Mouse (Mus musculus) heart, postnatal 36 days (tissue): ENCODE data around the gene Irgc1. TPM values are rescaled to one million over a fixed set of nuclear protein-coding genes. Genes with fewer than 3 reads are reported as not detected.

Experiments
- DNase-seq, 2 experiments: peaks; one replicate each; pipeline ENCODE4 v3.0.0; 2021 to 2022
- intact Hi-C: fragments of 180-260 bp; cut with DNase I; formaldehyde crosslinking; loops from one replicate; pipeline ENCODE4 v1.15.1; 2025
- total RNA-seq, 2 experiments: library from RNA; stranded (reverse); gene quantifications; 2 replicates each; pipeline ENCODE4 v1.2.3; 2021

Gene Irgc1
- total RNA-seq, 2 experiments from 2014 or later, result not detected

DNA sequence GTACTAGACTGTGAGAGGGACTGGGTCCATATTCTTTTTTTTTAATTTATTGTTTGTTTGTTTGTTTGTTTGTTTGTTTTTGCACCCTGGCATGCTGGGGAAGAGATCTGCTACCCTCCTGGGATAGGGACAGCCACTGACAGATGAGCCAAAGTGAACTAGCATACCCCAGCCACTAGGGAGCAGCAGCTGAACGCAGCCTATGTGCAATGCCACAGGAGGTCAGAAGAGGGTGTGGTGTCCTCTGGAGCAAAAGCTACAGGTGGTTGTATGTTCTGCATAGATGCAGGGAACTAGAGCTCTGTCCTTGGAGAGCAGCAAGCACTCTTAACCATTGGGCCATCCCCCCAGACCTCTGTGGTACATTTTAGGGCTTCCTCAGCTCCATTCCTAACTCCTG, 10.3 kb downstream of the Irgc1 start:
- intact Hi-C loops, result loop anchor here (2.0 to 5.0 kb wide), 2 partner anchors 31 to 66 kb away; partner anchors contain the start of gene Zfp428
- DNase-seq, result peak; percentile 61 to 65

GRCm38 (mm10) chr7:24439891-24440290, 12.2 kb downstream of the Irgc1 start:
- intact Hi-C loops, result loop anchor here (2.0 to 5.0 kb wide), 2 partner anchors 33 to 67 kb away; partner anchors contain the start of gene Zfp428
- DNase-seq, result no peak

GRCm38 (mm10) chr7:24439191-24439590, 12.9 kb downstream of the Irgc1 start:
- intact Hi-C loops, result no loop called here
- DNase-seq, result no peak

DNA sequence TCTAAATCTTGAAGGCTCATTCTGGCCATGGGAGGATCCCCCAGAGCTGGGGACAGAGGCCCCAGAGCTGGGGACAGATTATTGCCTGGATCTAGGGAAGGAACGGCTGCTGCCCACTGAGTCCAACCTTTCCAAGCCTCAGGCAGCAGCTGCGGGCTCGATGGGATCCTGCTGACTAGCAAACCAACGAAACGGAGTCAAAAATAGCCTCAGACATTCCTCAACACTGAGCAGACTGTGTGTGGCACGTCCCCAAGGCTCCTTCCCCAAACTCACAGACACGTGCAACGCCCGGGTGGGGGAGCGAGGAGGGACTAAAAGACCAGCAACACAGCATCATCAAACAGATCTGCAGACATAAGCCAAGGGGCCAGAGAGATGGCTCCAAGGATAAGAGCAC, 14.1 kb downstream of the Irgc1 start:
- DNase-seq, result no peak
- intact Hi-C loops, result no loop called here

- no peak for DNase-seq
- intact Hi-C loops, result no loop called here
Measured at GRCm38 (mm10) chr7:24435305-24435704, 16.8 kb downstream of the Irgc1 start.

DNA sequence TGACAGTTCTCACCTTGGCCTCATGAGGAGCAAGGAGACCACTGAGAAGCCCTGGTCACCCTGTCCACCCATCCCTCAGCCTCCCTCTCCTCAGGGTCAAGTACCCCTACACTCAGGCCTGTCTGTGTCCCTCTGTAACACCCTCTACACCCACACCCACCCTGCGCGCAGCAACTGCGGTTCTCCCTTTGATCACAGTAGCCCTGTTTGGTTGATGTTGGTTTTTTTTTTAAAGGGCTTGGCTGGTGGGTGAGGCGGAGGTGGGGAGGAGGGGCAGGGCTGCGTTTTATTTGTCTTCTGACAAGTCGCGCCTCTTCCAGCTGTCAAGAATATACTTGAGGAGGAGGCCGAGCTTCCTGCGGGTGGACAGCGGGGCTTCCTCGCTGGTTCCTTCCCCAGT, 20.4 kb downstream of the Irgc1 start:
- intact Hi-C loops, result no loop called here
- no peak for DNase-seq

DNA sequence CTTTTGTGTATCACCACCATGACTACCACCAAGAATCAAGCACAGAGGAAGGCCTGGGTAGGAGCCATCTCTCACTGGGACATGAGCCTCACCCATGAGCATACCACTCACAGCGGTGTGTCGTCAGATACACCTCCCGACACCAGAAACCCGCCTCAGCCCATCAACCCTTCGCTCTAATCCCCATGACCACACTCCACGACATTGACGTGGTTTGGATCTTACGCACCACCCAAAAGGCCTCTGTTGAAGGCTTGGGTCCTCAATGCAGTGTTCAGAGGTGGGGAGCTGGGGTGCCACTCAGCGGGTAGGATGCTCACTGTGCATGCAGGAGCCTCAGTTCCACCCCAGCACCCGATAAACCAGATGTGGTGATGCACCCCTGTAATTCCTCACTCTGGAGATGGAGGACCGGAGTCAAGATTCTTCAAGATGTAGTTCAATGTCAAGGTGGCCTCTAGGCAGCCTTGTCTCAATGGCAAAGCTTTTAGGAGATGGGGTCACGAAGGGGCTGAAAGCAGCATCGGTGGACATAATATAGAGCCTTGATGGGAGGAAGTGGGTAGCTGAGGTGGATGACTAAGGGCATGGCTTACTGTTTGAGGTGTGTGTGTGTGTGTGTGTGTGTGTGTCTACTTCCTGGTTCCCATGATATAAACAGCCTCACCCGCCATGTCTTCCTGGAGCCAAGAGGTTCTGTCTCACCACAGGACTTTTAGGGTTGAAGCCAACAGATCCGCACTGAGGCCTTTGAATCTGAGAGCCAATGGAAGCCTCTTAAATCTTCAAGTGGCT, 21.3 kb downstream of the Irgc1 start:
- DNase-seq, result no peak
- intact Hi-C loops, result no loop called here

DNA sequence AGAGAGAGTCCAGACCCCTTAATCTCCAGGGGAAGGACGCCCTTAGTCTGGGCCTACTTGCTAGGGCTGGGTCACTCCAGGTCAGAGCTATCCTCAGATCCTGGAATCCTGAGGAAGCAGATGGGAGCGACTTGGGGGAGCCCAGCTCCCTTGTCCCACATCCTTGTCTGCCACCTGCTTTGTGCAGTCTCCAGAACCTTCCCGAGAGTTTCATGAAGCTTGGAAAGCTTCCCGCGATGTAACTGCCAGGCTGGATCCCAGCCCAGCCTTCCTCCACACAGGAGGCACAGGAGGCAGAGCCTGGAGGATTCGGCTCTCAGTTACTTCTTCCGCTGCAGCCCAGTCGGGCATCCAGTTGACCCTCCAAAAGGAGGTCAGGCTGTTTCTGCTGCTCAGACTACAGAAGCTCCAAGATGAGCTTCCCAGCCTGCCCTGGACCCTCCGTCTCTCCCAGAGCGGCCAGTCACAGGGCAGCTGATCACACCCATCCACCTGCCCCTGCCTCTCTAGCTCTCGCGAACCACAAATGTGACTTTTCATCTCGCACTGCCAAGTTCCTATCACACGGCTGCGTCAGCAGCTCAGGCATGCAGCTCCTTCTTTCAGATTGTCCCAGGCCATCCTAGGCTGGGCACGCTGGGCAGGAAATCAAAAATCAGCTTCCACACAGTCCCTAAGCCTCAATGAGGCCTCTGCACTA, 22.5 kb downstream of the Irgc1 start:
- intact Hi-C loops, result no loop called here
- DNase-seq, result peak; percentile 32 to 41

- no peak for DNase-seq
- intact Hi-C loops, result no loop called here
Measured at GRCm38 (mm10) chr7:24428725-24429124, 23.4 kb downstream of the Irgc1 start.

GRCm38 (mm10) chr7:24427168-24427567, 24.9 kb downstream of the Irgc1 start:
- no peak for DNase-seq
- intact Hi-C loops, result no loop called here

DNA sequence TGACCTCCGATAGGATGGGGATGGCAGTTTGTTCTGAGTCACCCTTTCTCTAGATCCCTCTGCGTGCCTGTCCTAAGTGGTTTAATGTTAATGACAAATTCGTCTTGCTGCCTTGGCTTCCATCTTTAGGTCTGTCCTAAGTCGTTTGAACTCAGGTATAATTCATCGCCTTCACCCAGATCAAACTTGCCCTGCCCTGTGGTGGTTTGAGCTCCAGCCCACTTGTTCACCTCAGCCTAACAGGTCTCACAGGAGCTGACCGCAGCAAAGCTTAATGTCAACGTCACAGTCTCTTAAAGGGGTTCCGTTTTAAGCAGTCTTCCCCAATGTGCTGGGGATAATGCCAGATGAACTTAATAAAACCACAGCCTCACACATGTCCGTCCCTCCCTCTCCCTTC, 26.2 kb downstream of the Irgc1 start:
- DNase-seq, result no peak
- intact Hi-C loops, result no loop called here

DNA sequence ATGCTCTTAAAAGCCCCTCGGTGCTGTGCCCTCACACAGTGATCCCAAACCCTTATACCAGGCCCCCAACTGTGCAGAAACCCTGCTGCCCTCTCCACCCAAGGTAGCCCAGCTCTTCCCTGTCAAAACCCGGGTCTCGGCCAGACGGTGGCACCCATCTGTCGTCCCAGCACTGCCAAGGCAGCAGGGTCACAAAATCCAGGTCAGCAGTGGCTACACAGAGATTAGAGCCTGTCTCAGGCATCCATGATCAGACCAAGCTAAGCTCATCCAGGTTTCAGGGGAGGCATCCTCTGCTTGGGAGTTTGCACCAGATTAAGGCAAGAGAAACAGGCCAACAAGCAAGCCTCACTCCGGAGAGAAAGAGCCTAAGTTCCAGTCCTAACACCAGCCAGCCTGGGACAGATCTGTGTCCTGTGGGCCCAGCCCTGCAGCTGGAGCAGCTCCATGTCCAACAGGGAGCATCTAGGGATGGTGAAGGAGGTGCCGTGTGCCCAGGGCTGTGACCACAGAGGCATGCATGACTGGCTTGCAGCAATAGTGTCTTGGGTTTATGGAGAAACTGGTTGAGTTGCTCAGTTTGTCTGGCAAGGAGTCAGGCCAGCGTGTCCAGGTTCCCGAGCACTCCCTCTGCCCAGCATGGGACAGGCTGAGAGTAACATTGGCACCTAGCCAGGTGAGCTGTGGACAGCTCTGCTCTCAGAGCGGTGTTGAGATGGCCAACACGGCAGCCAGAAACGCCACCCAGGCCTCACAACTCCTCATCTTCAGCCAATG, 28.0 kb downstream of the Irgc1 start:
- peak; percentile 32 to 37 for DNase-seq
- intact Hi-C loops, result no loop called here

GRCm38 (mm10) chr7:24423107-24423763, 28.9 kb downstream of the Irgc1 start:
- intact Hi-C loops, result no loop called here
- DNase-seq, result no peak

GRCm38 (mm10) chr7:24422251-24422650, 29.8 kb downstream of the Irgc1 start:
- intact Hi-C loops, result no loop called here
- no peak for DNase-seq

GRCm38 (mm10) chr7:24421648-24422047, 30.4 kb downstream of the Irgc1 start:
- intact Hi-C loops, result no loop called here
- no peak for DNase-seq

DNA sequence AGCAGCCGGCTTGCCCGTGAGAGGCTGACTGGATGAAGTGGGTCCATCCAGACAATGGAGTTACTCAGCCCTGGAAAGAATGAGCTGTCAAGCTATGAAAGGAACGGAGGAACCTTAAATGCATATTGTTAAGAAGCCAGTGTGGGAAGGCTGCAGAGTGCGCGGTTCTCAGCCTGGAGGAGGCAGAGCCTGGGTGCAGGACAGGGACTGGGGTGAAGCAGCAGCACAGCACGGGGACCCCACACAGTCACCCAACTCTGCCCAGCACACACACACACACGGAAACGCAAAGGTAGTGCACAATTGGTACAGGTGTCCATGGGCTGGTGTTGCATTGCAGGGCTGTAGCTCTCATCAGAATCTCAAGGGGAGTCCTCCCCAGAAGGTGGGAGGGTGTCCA, 32.5 kb downstream of the Irgc1 start:
- DNase-seq, result no peak
- intact Hi-C loops, result no loop called here

GRCm38 (mm10) chr7:24415261-24415660, 36.8 kb downstream of the Irgc1 start:
- intact Hi-C loops, result no loop called here
- DNase-seq, result no peak

DNA sequence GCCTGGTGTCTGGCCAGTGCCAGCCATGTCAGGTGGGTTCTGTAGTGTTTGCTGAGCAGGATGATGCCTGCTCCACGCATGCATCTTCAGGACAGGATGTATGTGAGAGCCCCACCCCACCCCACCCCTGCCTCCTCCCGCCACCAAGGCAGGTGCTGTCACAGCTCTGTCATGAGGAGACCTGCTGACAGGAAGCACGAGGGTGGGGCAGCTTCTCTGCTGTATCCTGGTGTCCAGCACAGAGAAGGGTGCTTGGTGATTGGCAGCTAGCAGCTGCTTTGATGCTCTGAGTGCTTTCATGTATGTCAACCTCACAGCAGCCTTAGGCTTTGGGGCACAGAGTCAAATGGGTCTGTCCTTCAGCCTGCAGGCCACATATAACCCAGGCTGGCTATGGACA, 38.5 kb downstream of the Irgc1 start:
- intact Hi-C loops, result no loop called here
- DNase-seq, result no peak

DNA sequence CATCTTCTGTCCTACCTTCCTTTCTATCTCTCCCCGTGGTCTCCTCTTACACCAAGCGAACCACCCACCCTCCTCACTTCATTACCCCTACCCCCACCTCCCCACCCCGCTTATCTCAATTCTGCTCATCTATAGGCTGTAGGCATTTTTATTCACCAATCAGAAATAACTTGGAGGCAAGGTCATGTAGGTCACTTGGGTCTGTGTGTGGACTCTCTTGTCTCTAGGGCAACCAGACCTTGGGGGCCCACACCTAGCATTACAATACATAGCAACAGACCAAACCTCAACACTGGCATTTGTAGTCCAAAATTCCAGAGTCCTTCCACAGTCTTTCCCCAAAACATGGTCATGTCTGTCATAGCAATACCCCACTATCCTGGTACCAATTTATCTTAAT, 41.3 kb downstream of the Irgc1 start:
- intact Hi-C loops, result no loop called here
- DNase-seq, result no peak

GRCm38 (mm10) chr7:24410123-24410522, 42.0 kb downstream of the Irgc1 start:
- intact Hi-C loops, result no loop called here
- DNase-seq, result no peak

DNA sequence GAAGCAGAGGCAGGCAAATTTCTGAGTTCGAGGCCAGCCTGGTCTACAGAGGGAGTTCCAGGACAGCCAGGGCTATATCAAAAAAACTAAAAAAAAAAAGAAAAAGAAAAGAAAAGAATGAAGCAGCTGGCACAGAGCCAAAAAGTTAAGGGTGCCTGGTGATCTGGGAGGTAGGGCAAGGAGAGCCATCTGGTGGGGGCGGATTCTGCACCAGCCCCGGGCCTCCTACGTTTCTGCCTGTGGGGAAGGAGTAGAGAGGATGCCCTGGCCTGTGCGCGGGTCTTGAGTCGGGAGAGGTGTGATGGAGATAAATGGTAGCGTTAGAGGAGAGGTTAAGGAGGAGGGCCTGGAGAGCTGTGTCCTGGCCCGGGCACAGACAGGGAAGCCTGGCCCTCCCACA, 43.9 kb downstream of the Irgc1 start:
- no peak for DNase-seq
- intact Hi-C loops, result loop anchor here (10.0 kb wide), 1 partner anchor 273 kb away; the partner anchor contains the start of gene Zfp235
